Mouse (Mus musculus): ENCODE data around the gene Atn1. TPM values are rescaled to one million over a fixed set of nuclear protein-coding genes. Genes with fewer than 3 reads are reported as not detected.
A peak's percentile ranks its signal among the peaks of the same experiment; 100 is the strongest.

Atn1 gene
- polyA plus RNA-seq, 1 experiment from 2014 or later = 18.5 TPM

DNA sequence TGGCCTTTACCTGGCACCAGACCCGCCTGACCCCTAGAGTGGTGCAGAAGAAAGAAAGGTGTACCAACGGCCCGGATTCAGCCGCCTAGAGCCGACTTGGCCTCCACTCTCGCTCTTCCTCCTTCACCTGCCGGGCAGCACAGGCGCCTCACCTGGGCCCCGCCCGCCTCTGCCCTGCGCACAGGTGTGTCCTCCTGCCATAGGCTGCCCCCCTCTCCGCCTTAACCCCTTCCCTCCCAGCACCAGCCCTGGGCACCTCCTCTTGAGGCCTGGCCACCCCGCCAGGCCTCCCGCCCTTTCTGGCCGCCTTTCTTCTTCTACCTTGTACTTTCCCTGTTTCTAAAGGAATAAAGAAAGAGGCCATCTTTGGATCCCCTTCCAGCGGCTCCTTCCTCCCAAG is 37.6 kb downstream of the Atn1 start:
- Histone ChIP-seq H3K9ac (replicated peaks; ENCODE audit: low read depth, low read length) (peak overlapping the region; percentile 50), H3K36me3 (ENCODE audit: control insufficient read depth, insufficient read depth, low read length) (peaks cover 30% of the 10 kb centered on the region), H3K27me3 (ENCODE audit: control insufficient read depth, insufficient read depth, low read length) (no peaks in the 10 kb centered on the region), H3K27ac (ENCODE audit: low read length) (peak overlapping the region; percentile 88), H3K9me3 (ENCODE audit: control insufficient read depth, low read depth, low read length) (no peaks in the 10 kb centered on the region), H3K4me1 (ENCODE audit: control insufficient read depth, insufficient read depth, low read length) (0 out of 2 replicates have a peak, but pooled peaks cover 9% of the 10 kb centered on the region), H3K4me2 (replicated peaks; ENCODE audit: low read depth, low read length) (peak overlapping the region; percentile 40), H3K4me3 (ENCODE audit: low read depth, low read length) (peak overlapping the region; percentile 36)
- 63% methylated on average over 16 of the region's 16 CpGs for WGBS
- ATAC-seq (ENCODE audit: insufficient number of reproducible peaks, insufficient read depth, low FRiP score, low read depth) = peak; percentile 83

DNA sequence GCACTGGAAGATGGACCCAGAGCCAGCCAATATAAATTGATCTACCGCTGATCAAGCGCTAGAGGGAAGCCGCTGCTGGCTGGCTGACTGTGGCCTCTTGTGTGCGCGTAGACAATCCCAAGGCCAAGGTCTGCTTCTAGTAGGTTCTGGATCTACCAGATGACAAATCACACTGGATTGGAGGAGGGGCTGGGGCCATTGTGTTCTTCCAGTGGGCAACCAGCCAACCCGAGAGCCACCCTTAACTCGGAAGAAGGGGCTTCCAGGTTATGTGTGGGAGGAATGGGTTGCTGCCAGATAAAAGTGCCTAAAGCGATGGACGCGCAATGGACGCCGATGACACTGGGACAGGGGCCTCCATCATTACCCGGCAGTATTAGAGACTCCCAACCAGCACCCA is 38.4 kb downstream of the Atn1 start:
- H3K4me1 ChIP-seq (ENCODE audit: control insufficient read depth, insufficient read depth, low read length) = peaks cover 14% of the 10 kb centered on the region; the same call in 1 of the 2 replicates
- peaks cover 30% of the 10 kb centered on the region for H3K36me3 ChIP-seq (ENCODE audit: control insufficient read depth, insufficient read depth, low read length)
- peak overlapping the region; percentile 44 for H3K4me2 ChIP-seq (replicated peaks; ENCODE audit: low read depth, low read length)
- no peaks in the 10 kb centered on the region for H3K9me3 ChIP-seq (ENCODE audit: control insufficient read depth, low read depth, low read length)
- ATAC-seq (ENCODE audit: insufficient number of reproducible peaks, insufficient read depth, low FRiP score, low read depth) = no peak
- peak overlapping the region; percentile 50 for H3K9ac ChIP-seq (replicated peaks; ENCODE audit: low read depth, low read length)
- 61% methylated on average over 13 of the region's 13 CpGs for WGBS
- peak overlapping the region; percentile 36 for H3K4me3 ChIP-seq (ENCODE audit: low read depth, low read length)
- H3K27me3 ChIP-seq (ENCODE audit: control insufficient read depth, insufficient read depth, low read length) = no peaks in the 10 kb centered on the region
- peak overlapping the region; percentile 83 for H3K27ac ChIP-seq (ENCODE audit: low read length)

DNA sequence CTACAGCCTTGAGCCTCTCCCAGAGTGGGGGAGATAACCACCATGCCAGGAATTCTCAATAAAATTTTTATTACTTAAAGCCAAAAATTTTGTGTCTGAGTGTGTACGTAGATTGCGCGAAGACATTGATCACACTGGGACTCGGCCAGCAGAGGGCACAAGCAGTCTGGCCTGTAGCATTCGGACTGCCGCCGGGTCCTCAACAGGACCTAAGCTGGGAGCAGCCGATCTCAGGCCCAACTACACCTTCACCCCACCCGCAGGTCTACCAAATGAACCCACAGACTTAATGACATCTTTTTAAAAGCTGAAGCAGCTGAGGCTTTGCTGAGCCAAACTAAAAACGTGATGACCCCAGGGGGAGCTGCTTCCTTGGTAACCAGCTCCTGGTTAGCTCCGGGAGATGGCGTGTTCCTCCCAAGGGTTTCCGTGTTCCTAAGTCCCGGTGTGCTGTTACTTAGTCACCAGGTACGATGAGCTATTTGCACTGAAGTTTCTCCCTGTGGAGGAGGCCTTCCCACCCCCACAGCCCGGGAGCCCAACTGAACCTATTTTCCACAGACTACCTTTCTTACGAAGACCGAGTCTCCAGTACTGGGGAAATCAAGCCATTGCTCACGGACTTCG is 39.3 kb downstream of the Atn1 start:
- Histone ChIP-seq H3K27ac (ENCODE audit: low read length) (peak overlapping the region; percentile 35), H3K9me3 (ENCODE audit: control insufficient read depth, low read depth, low read length) (no peaks in the 10 kb centered on the region), H3K4me2 (replicated peaks; ENCODE audit: low read depth, low read length) (peak overlapping the region; percentile 44), H3K27me3 (ENCODE audit: control insufficient read depth, insufficient read depth, low read length) (no peaks in the 10 kb centered on the region), H3K36me3 (ENCODE audit: control insufficient read depth, insufficient read depth, low read length) (peaks cover 30% of the 10 kb centered on the region), H3K4me3 (ENCODE audit: low read depth, low read length) (peak overlapping the region; percentile 36), H3K9ac (replicated peaks; ENCODE audit: low read depth, low read length) (no peak overlapping the region), H3K4me1 (ENCODE audit: control insufficient read depth, insufficient read depth, low read length) (peaks cover 17% of the 10 kb centered on the region; the same call in 1 of the 2 replicates)
- WGBS = 63% methylated on average over 20 of the region's 20 CpGs
- no peak for ATAC-seq (ENCODE audit: insufficient number of reproducible peaks, insufficient read depth, low FRiP score, low read depth)

DNA sequence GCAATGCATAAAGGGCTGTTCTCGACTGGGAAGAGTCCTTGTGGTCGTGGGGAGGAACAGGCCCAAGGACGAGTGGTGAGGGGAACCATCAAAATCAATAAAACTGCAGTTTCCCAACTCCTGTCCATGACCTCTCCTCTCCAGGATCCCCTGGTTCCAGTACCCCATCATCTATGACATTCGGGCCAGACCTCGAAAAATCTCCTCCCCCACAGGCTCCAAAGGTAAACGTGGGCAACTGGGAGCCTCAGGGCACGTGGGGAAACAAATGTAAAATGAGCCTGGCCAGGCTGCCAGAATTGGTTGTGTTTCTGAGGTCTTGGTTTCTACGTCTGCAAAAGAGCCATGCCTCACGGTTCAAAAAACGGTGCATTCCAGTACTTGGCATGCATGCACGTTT is 43.4 kb downstream of the Atn1 start:
- Histone ChIP-seq H3K4me1 (ENCODE audit: control insufficient read depth, insufficient read depth, low read length) (peaks cover 23% of the 10 kb centered on the region), H3K9me3 (ENCODE audit: control insufficient read depth, low read depth, low read length) (no peaks in the 10 kb centered on the region), H3K27ac (ENCODE audit: low read length) (peak overlapping the region; percentile 85; the same call in 1 of the 2 replicates), H3K36me3 (ENCODE audit: control insufficient read depth, insufficient read depth, low read length) (peaks cover 37% of the 10 kb centered on the region), H3K4me2 (replicated peaks; ENCODE audit: low read depth, low read length) (peak overlapping the region; percentile 90), H3K9ac (replicated peaks; ENCODE audit: low read depth, low read length) (peak overlapping the region; percentile 93), H3K27me3 (ENCODE audit: control insufficient read depth, insufficient read depth, low read length) (no peaks in the 10 kb centered on the region), H3K4me3 (ENCODE audit: low read depth, low read length) (peak overlapping the region; percentile 97)
- no peak for ATAC-seq (ENCODE audit: insufficient number of reproducible peaks, insufficient read depth, low FRiP score, low read depth)
- 13% methylated on average over 11 of the region's 11 CpGs for WGBS

DNA sequence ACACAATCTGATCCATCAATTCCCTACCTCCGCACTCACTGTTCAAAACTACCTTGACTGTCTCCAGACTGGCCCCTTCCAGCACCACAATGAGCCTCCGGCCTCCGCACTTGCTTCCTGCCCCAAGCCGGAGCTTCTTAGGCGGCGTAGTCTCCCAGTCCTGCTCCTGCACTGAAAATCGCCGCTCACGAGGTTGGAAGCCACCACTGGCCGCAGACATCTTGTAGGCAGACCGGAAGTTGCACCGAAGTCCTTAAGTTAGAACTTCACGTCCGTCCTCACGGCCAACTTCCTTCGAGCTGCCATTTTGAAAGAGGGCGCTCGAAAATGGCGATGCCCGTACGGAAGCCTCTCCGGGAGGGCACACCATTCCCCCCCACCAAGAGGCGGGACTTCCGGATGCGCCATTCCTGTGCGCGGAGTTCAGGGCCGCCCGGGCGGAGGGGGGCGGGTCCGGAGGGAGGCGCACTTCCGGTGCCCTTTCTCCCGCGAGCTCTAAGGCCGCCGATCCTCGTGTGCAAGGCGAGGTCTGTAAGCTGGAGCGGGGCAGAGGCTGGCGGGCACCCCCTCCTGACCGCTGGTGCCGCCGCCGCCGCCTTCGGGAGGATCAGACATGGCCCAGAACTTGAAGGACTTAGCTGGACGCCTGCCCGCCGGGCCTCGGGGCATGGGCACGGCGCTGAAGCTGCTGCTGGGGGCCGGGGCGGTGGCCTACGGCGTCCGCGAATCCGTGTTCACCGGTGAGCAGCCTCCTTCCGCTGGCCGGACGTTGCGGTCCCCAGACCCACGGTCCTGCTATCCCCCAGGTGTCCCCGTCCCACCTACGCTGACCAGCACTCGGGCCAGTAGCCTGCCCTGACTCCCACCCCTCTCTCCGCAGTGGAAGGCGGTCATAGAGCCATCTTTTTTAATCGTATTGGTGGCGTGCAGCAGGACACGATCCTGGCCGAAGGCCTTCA is 44.2 kb downstream of the Atn1 start, which contains the start of the genes Emg1 and Phb2:
TSS of gene Emg1 (minus strand) at position 355 of the 959 bp plus-strand sequence.
TSS of gene Phb2 (plus strand) at position 513 of the 959 bp plus-strand sequence.
- peaks cover 23% of the 10 kb centered on the region for H3K4me1 ChIP-seq (ENCODE audit: control insufficient read depth, insufficient read depth, low read length)
- under 1% methylated on average over 76 of the region's 76 CpGs for WGBS
- peak within 1 kb of the TSS; percentile 85 for H3K27ac ChIP-seq (ENCODE audit: low read length)
- H3K9ac ChIP-seq (replicated peaks; ENCODE audit: low read depth, low read length) = peak within 1 kb of the TSS; percentile 93
- H3K36me3 ChIP-seq (ENCODE audit: control insufficient read depth, insufficient read depth, low read length) = peaks cover 38% of the 10 kb centered on the region
- peak within 1 kb of the TSS; percentile 97 for H3K4me3 ChIP-seq (ENCODE audit: low read depth, low read length)
- H3K4me2 ChIP-seq (replicated peaks; ENCODE audit: low read depth, low read length) = peak within 1 kb of the TSS; percentile 90
- no peaks in the 10 kb centered on the region for H3K9me3 ChIP-seq (ENCODE audit: control insufficient read depth, low read depth, low read length)
- peak; percentile 96 for ATAC-seq (ENCODE audit: insufficient number of reproducible peaks, insufficient read depth, low FRiP score, low read depth)
- no peaks in the 10 kb centered on the region for H3K27me3 ChIP-seq (ENCODE audit: control insufficient read depth, insufficient read depth, low read length)

DNA sequence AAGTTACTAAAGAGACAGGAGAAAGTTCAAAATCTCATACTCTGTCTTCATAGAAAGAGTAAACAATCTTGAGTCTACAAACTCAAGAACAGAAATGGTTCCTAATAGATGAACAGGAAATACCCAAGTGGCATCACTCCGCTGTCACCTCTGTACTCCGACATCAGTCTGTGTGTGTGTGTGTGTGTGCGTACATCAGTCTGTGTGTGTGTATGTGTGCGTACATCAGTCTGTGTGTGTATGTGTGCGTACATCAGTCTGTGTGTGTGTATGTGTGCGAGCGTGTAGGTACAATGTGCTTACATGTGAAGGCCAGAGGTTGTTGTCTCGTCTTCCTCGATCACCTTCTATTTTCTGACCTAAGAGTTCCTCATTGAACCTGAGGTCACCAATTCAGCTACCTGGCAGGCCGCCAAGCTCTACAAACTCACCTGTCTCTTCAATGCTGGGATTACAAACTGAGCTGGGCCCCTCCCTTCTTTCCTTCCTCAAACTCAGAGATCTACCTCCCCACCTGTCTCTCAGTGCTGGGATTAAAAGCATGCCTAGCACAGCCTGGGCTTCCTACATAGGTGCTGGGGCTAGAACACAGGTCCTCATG is 47.9 kb downstream of the Atn1 start:
- ATAC-seq (ENCODE audit: insufficient number of reproducible peaks, insufficient read depth, low FRiP score, low read depth) = no peak
- H3K9me3 ChIP-seq (ENCODE audit: control insufficient read depth, low read depth, low read length) = no peaks in the 10 kb centered on the region
- peaks cover 13% of the 10 kb centered on the region for H3K4me1 ChIP-seq (ENCODE audit: control insufficient read depth, insufficient read depth, low read length)
- no peak overlapping the region for H3K4me2 ChIP-seq (replicated peaks; ENCODE audit: low read depth, low read length)
- H3K36me3 ChIP-seq (ENCODE audit: control insufficient read depth, insufficient read depth, low read length) = peaks cover 31% of the 10 kb centered on the region
- H3K27me3 ChIP-seq (ENCODE audit: control insufficient read depth, insufficient read depth, low read length) = no peaks in the 10 kb centered on the region
- no peak overlapping the region for H3K4me3 ChIP-seq (ENCODE audit: low read depth, low read length)
- 86% methylated on average over 10 of the region's 10 CpGs for WGBS
- H3K27ac ChIP-seq (ENCODE audit: low read length) = no peak overlapping the region
- H3K9ac ChIP-seq (replicated peaks; ENCODE audit: low read depth, low read length) = no peak overlapping the region

DNA sequence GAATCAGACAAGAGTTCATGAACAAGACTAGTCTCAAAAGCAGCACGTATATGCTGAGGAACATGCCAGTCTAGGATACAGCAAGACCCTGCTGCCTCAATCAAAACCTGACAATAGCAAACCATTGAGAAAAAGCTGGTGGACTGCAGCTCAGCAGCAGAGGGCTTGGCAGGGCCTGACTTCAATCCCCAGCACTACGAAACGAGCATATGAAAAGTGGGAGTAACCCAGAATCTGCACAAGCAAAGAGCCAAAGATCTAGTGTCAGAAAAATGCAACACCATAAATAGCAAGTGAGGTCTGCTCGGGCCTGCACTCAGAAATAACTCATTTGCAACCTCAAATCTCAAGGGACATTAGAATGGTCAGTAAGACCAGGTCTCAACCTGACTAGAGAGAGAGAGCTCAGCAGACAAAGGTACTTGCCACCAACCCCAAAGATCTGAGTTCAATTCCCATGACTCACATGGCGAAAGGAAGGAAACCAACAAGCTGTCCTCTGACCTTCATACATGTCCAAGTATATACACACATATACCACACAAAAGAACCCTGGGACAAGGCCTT is 50.2 kb downstream of the Atn1 start:
- no peak overlapping the region for H3K4me3 ChIP-seq (ENCODE audit: low read depth, low read length)
- H3K36me3 ChIP-seq (ENCODE audit: control insufficient read depth, insufficient read depth, low read length) = peaks cover 52% of the 10 kb centered on the region
- 85% methylated on average over 5 of the region's 5 CpGs for WGBS

DNA sequence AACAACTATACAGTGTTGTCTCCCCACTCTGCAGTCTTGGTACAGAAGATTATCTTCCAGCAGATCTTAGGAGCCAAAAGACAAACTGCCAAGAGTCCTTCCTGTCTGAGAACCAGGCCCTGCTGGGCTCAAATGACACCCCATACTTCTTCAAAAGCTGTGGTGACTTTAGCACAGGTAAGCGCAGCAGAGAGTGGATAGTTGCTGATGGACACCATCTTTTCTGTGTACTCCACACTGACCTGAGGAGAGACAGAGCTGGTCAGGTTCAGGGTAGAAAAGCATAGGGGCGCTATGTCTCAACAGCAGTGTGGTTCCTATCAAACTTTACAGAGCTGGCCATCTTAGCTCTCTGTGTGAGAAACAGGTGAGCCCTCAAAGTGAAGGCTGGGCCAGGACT is 51.9 kb downstream of the Atn1 start:
- H3K4me2 ChIP-seq (replicated peaks; ENCODE audit: low read depth, low read length) = no peak overlapping the region
- no peaks in the 10 kb centered on the region for H3K27me3 ChIP-seq (ENCODE audit: control insufficient read depth, insufficient read depth, low read length)
- H3K4me1 ChIP-seq (ENCODE audit: control insufficient read depth, insufficient read depth, low read length) = no peaks in the 10 kb centered on the region
- 88% methylated on average over 2 of the region's 2 CpGs for WGBS
- ATAC-seq (ENCODE audit: insufficient number of reproducible peaks, insufficient read depth, low FRiP score, low read depth) = no peak
- H3K36me3 ChIP-seq (ENCODE audit: control insufficient read depth, insufficient read depth, low read length) = peaks cover 66% of the 10 kb centered on the region
- H3K4me3 ChIP-seq (ENCODE audit: low read depth, low read length) = no peak overlapping the region
- H3K9ac ChIP-seq (replicated peaks; ENCODE audit: low read depth, low read length) = no peak overlapping the region
- no peak overlapping the region for H3K27ac ChIP-seq (ENCODE audit: low read length)
- no peaks in the 10 kb centered on the region for H3K9me3 ChIP-seq (ENCODE audit: control insufficient read depth, low read depth, low read length)

More for the DNA sequence above, 50.2 kb downstream of the Atn1 start:
- ATAC-seq (ENCODE audit: insufficient number of reproducible peaks, insufficient read depth, low FRiP score, low read depth) = no peak
- H3K27ac ChIP-seq (ENCODE audit: low read length) = no peak overlapping the region
- no peak overlapping the region for H3K4me2 ChIP-seq (replicated peaks; ENCODE audit: low read depth, low read length)
- H3K9ac ChIP-seq (replicated peaks; ENCODE audit: low read depth, low read length) = no peak overlapping the region
- H3K27me3 ChIP-seq (ENCODE audit: control insufficient read depth, insufficient read depth, low read length) = no peaks in the 10 kb centered on the region
- no peaks in the 10 kb centered on the region for H3K9me3 ChIP-seq (ENCODE audit: control insufficient read depth, low read depth, low read length)
- H3K4me1 ChIP-seq (ENCODE audit: control insufficient read depth, insufficient read depth, low read length) = peaks cover 8% of the 10 kb centered on the region
